Mouse (Mus musculus) lung, postnatal 0 days (tissue): Measurements from ENCODE around the gene Aff3.

ENCODE experiments used
- CTCF ChIP-seq: IDR thresholded peaks from 2 replicates; pipeline ENCODE4 v1.5.1; 2016; ENCODE audit warnings: antibody characterized with exemption, mild to moderate bottlenecking
- EP300 ChIP-seq: IDR thresholded peaks from 2 replicates; pipeline ENCODE4 v1.6.1; 2016; ENCODE audit warnings: antibody characterized with exemption, mild to moderate bottlenecking, control low read depth

DNA sequence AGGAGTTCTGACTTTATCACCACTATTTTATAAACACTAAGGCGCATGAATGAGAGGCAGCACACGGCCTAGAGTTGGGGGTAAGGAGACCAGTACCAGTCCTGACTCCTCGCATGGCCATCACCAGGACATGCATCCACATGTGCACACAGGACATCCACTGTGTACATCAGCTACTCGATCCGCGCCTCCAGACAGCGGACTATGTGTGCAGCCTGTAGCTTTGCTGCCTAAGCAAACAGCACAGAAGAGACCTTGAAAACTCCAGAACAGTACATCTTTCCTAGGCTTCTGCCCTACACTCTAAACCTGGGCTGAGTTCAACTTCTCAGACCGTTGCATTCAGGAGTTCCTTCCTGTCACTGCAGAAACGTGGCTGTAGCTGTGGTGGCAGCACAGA, 104.1 kb downstream of the Aff3 start:
- peak; percentile 25 for TF ChIP-seq CTCF
- TF ChIP-seq EP300, result no peak
